ENCODE assay signal across 8 mouse cellular contexts in the genomic region with DNA sequence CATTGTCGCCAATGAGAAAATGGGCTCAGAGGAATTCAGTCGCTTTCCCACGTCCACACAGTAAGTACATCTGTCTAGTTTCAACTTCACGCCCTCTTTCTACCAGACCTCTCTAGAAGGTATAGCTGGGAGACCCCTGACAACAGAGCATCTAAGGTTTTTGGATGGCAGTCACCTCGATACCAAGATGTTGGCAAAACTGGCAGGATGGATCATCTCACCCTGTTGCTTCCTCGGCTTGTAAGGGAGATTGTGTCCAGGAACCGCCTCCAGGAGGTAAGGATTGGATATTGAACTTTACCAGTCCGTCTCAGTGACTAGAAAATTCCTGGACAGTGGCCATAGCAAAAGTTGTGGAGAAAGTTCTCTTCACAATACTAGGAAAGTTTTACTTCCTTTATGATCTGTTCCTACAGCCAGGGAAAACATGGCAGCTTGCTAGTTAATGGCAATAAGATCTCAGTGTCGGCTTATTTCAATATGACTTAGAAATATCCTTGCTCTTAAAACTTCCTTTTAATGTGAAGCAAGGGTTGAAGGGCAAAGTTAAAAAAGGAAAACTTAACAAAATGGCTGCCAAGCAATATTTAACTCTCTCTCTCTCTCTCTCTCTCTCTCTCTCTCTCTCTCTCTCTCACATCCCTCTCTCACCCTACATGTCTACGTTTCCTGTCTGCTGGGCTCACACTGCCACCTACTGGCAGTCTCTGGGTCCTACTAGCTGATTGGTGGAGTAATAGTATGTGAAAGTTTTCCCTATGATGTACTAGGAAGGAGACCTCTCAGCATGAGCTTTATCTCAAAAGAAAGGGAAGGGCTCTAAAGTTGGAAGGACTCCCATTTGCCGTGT. TPM values are rescaled to one million over a fixed set of nuclear protein-coding genes. Genes with fewer than 3 reads are reported as not detected.
A peak's percentile ranks its signal among the peaks of the same experiment; 100 is the strongest.
DNase-seq lines count a peak whose midpoint lies in the region; ATAC-seq and TF ChIP-seq lines count a peak whose summit lies in the region.

No protein-coding gene starts in this region.

- H3K4me3 ChIP-seq in G1E (ENCODE audit: low read depth, low read length) = peak overlapping the region; percentile 41; the same call in 1 of the 2 replicates
- H3K4me3 ChIP-seq in cerebellum, adult 2 months (replicated peaks; ENCODE audit: insufficient read depth, low read depth, low read length) = no peak overlapping the region
- H3K4me3 ChIP-seq in layer of hippocampus, adult 2 months = no peak overlapping the region
- H3K4me3 ChIP-seq in lung, adult 2 months (replicated peaks; ENCODE audit: extremely low read depth, low read depth, low read length) = no peak overlapping the region

- ATAC-seq in G1E (ENCODE audit: extremely low read depth, insufficient number of reproducible peaks, low FRiP score, poor library complexity, severe bottlenecking) = peak; percentile 64
- ATAC-seq in neutrophil, adult 5-6 weeks (ENCODE audit: extremely low read depth, insufficient number of reproducible peaks, low FRiP score, poor library complexity, severe bottlenecking) = peak; percentile 76

- no peaks in the 10 kb centered on the region; the same call in 1 of the 2 replicates for H3K27me3 ChIP-seq in G1E (ENCODE audit: insufficient read depth, low read length)
- no peaks in the 10 kb centered on the region for H3K27me3 ChIP-seq in cerebellum, adult 2 months (ENCODE audit: control insufficient read depth, insufficient read depth, low read length)

- H3K36me3 ChIP-seq in G1E (replicated peaks) = peaks cover 27% of the 10 kb centered on the region

- TF ChIP-seq CTCF in G1E (IDR thresholded peaks at IDR 0.05; ENCODE audit: low read depth, low read length) = peak; percentile 60
- TF ChIP-seq CTCF in cerebellum, adult 2 months (IDR thresholded peaks at IDR 0.05; ENCODE audit: borderline replicate concordance, insufficient read depth, low read depth, low read length) = peak; percentile 93
- peak; percentile 86 for TF ChIP-seq CTCF in layer of hippocampus, adult 2 months (conservative IDR thresholded peaks at IDR 0.05)
- peak; percentile 95 for TF ChIP-seq CTCF in lung, adult 2 months (IDR thresholded peaks at IDR 0.05; ENCODE audit: insufficient read depth, low read length)

- peaks cover 37% of the 10 kb centered on the region for H3K4me1 ChIP-seq in G1E (ENCODE audit: insufficient read depth, low read depth, low read length)
- no peaks in the 10 kb centered on the region; the same call in 1 of the 2 replicates for H3K4me1 ChIP-seq in cerebellum, adult 2 months (ENCODE audit: control insufficient read depth, insufficient read depth, low read length)
- no peaks in the 10 kb centered on the region for H3K4me1 ChIP-seq in lung, adult 2 months (ENCODE audit: control insufficient read depth, insufficient read depth, low read length)

- DNase-seq in G1E (ENCODE audit: low spot score) = peak; percentile 52
- DNase-seq in cerebellum, adult 2 months = peak; percentile 81 to 87
- DNase-seq in forelimb bud, embryonic 11.5 days (ENCODE audit: low read depth, low spot score) = peak; percentile 92
- DNase-seq in heart, postnatal 4 days = peak; percentile 95
- DNase-seq in layer of hippocampus, adult 2 months (ENCODE audit: low spot score in 2 of 2) = peak; percentile 82 to 90
- peak; percentile 80 for DNase-seq in lung, adult 2 months
- peak; percentile 66 to 81 for DNase-seq in thymus, adult 18-20 months

- H3K9me3 ChIP-seq in G1E (replicated peaks) = no peaks in the 10 kb centered on the region

- no peak overlapping the region for H3K27ac ChIP-seq in cerebellum, adult 2 months (ENCODE audit: insufficient read depth, low read length)
- H3K27ac ChIP-seq in layer of hippocampus, adult 2 months = no peak overlapping the region

- 49% methylated on average over 11 of the region's 11 CpGs for WGBS in cerebellum, adult 2 months
- WGBS in lung, adult 2 months = 56% methylated on average over 11 of the region's 11 CpGs

- no peak for TF ChIP-seq POLR2A in cerebellum, adult 2 months (IDR thresholded peaks at IDR 0.05; ENCODE audit: borderline replicate concordance, insufficient read depth, low read length)
- TF ChIP-seq POLR2A in lung, adult 2 months (IDR thresholded peaks at IDR 0.05; ENCODE audit: borderline replicate concordance, extremely low read depth, low read depth, low read length) = no peak

RNA-seq across cellular contexts. Expression of gene Gnai3, which starts 1.7 kb away (rescaled TPM):
- 254 and 274 TPM in 2 replicates for total RNA-seq in G1E (2014; fragmentation: Nextera tagmentation)
- 413 and 481 TPM in 2 replicates for total RNA-seq in G1E (2017)
- polyA plus RNA-seq in G1E (2012) = 36.8 and 37.9 TPM in 2 replicates
- 25.6 and 27.4 TPM in 2 replicates for polyA plus RNA-seq in cerebellum, adult 2 months (2012; rRNA removed)
- 10 to 100 TPM; 41.6 to 41.8 TPM for total RNA-seq in heart, postnatal 4 days (2021)
- 10 to 100 TPM; 28.0 to 28.4 TPM for total RNA-seq in layer of hippocampus, adult 2 months (2021)
- polyA plus RNA-seq in lung, adult 2 months (2012; rRNA removed) = 15.9 and 29.5 TPM in 2 replicates
- total RNA-seq in neutrophil, adult 5-6 weeks (2017) = 143 and 165 TPM in 2 replicates

RNA-seq across cellular contexts. Expression of gene Gpr61, which starts 7.1 kb away (rescaled TPM):
- total RNA-seq in G1E (2014; fragmentation: Nextera tagmentation) (not detected in 2 replicates), G1E (2017) (under 0.01 and 0.11 TPM in 2 replicates)
- not detected in 2 replicates for polyA plus RNA-seq in G1E (2012)
- 6.2 and 6.5 TPM in 2 replicates for polyA plus RNA-seq in cerebellum, adult 2 months (2012; rRNA removed)
- total RNA-seq in heart, postnatal 4 days (2021) = not detected
- total RNA-seq in layer of hippocampus, adult 2 months (2021) = 10 to 100 TPM; 17.3 to 18.0 TPM
- polyA plus RNA-seq in lung, adult 2 months (2012; rRNA removed) = not detected in 2 replicates
- 0.23 TPM in 1 of 2 replicates, not detected in the other for total RNA-seq in neutrophil, adult 5-6 weeks (2017)

RNA-seq across cellular contexts. Expression of gene Amigo1, which starts 38.5 kb away (rescaled TPM):
- total RNA-seq in G1E (2014; fragmentation: Nextera tagmentation) (0.29 and 0.98 TPM in 2 replicates), G1E (2017) (0.66 and 0.99 TPM in 2 replicates)
- 0.46 and 0.51 TPM in 2 replicates for polyA plus RNA-seq in G1E (2012)
- 50.8 and 53.5 TPM in 2 replicates for polyA plus RNA-seq in cerebellum, adult 2 months (2012; rRNA removed)
- 1 to 10 TPM; 7.1 to 8.1 TPM for total RNA-seq in heart, postnatal 4 days (2021)
- 10 to 100 TPM; 69.7 to 79.0 TPM for total RNA-seq in layer of hippocampus, adult 2 months (2021)
- polyA plus RNA-seq in lung, adult 2 months (2012; rRNA removed) = 22.3 and 27.1 TPM in 2 replicates
- total RNA-seq in neutrophil, adult 5-6 weeks (2017) = 1.3 and 1.6 TPM in 2 replicates

RNA-seq across cellular contexts. Expression of gene Cyb561d1, which starts 53.4 kb away (rescaled TPM):
- total RNA-seq in G1E (2014; fragmentation: Nextera tagmentation) = 2.9 and 3.9 TPM in 2 replicates
- 6.3 and 6.6 TPM in 2 replicates for total RNA-seq in G1E (2017)
- polyA plus RNA-seq in G1E (2012) = 2.9 and 3.4 TPM in 2 replicates
- 13.1 and 13.8 TPM in 2 replicates for polyA plus RNA-seq in cerebellum, adult 2 months (2012; rRNA removed)
- total RNA-seq in heart, postnatal 4 days (2021) = 1 to 10 TPM; 4.9 to 5.4 TPM
- 10 to 100 TPM; 16.3 to 16.8 TPM for total RNA-seq in layer of hippocampus, adult 2 months (2021)
- polyA plus RNA-seq in lung, adult 2 months (2012; rRNA removed) = 8.1 and 11.4 TPM in 2 replicates
- 26.8 and 29.0 TPM in 2 replicates for total RNA-seq in neutrophil, adult 5-6 weeks (2017)

RNA-seq across cellular contexts. Expression of gene Gnat2, which starts 55.0 kb away (rescaled TPM):
- 9.0 and 10.2 TPM in 2 replicates for total RNA-seq in G1E (2014; fragmentation: Nextera tagmentation)
- 2.0 and 4.5 TPM in 2 replicates for total RNA-seq in G1E (2017)
- 0.85 and 2.4 TPM in 2 replicates for polyA plus RNA-seq in G1E (2012)
- polyA plus RNA-seq in cerebellum, adult 2 months (2012; rRNA removed) = 0.11 and 0.47 TPM in 2 replicates
- total RNA-seq in heart, postnatal 4 days (2021) = under 1 TPM; 0.31 to 0.34 TPM
- not detected for total RNA-seq in layer of hippocampus, adult 2 months (2021)
- 0.24 TPM in 1 of 2 replicates, not detected in the other for polyA plus RNA-seq in lung, adult 2 months (2012; rRNA removed)
- not detected in 2 replicates for total RNA-seq in neutrophil, adult 5-6 weeks (2017)

Comparison
In these comparisons a context has a peak if more than half of its experiments do, and no peak if none do; other contexts are left out.
1. RNA of gene Gpr61, which starts 7.1 kb away (total RNA-seq): 17.3 to 18.0 TPM in layer of hippocampus, adult 2 months; 0.23 TPM in neutrophil, adult 5-6 weeks, under 0.01 to 0.11 TPM in G1E and not detected in heart, postnatal 4 days; every median in the first group is over 10 times any median in the second.
2. RNA of gene Amigo1, which starts 38.5 kb away (total RNA-seq): 69.7 to 79.0 TPM in layer of hippocampus, adult 2 months; 7.1 to 8.1 TPM in heart, postnatal 4 days, 1.3 to 1.6 TPM in neutrophil, adult 5-6 weeks and 0.29 to 0.99 TPM in G1E; every median in the first group is over 4 times any median in the second.
3. Peak in every context shown above with its lines, with median percentiles within 50 percentile points of each other: DNase-seq and CTCF ChIP-seq.